Mouse (Mus musculus): ENCODE measurements around the gene Vps13d.

The Vps13d gene

GRCm38 (mm10) chr4:145054369-145054768, 140.4 kb downstream of the Vps13d start:
- in situ Hi-C loops (cut with MboI; ENCODE audit: low pct_unique_long_range_greater_than_20kb in 1 of 2, low sequenced_read_pairs in 2 of 2, unreplicated experiment in 1 of 2), result no loop called here

- in situ Hi-C loops (cut with MboI; ENCODE audit: low pct_unique_long_range_greater_than_20kb in 1 of 2, low sequenced_read_pairs in 2 of 2, unreplicated experiment in 1 of 2), result no loop called here
These were observed 142.1 kb downstream of the Vps13d start for GRCm38 (mm10) chr4:145052697-145053096.

- in situ Hi-C loops (cut with MboI; ENCODE audit: low pct_unique_long_range_greater_than_20kb in 1 of 2, low sequenced_read_pairs in 2 of 2, unreplicated experiment in 1 of 2), result no loop called here
These were observed 142.5 kb downstream of the Vps13d start for GRCm38 (mm10) chr4:145052282-145052681.

GRCm38 (mm10) chr4:145051209-145051969, 143.4 kb downstream of the Vps13d start:
- in situ Hi-C loops (cut with MboI; ENCODE audit: low pct_unique_long_range_greater_than_20kb in 1 of 2, low sequenced_read_pairs in 2 of 2, unreplicated experiment in 1 of 2), result no loop called here

- in situ Hi-C loops (cut with MboI; ENCODE audit: low pct_unique_long_range_greater_than_20kb in 1 of 2, low sequenced_read_pairs in 2 of 2, unreplicated experiment in 1 of 2), result no loop called here
These were observed 144.1 kb downstream of the Vps13d start for GRCm38 (mm10) chr4:145050518-145051208.

- in situ Hi-C loops (cut with MboI; ENCODE audit: low pct_unique_long_range_greater_than_20kb in 1 of 2, low sequenced_read_pairs in 2 of 2, unreplicated experiment in 1 of 2), result no loop called here
These were observed 146.8 kb downstream of the Vps13d start for GRCm38 (mm10) chr4:145047964-145048363.

GRCm38 (mm10) chr4:145046032-145046401, 148.8 kb downstream of the Vps13d start:
- in situ Hi-C loops (cut with MboI; ENCODE audit: low pct_unique_long_range_greater_than_20kb in 1 of 2, low sequenced_read_pairs in 2 of 2, unreplicated experiment in 1 of 2), result no loop called here

- in situ Hi-C loops (cut with MboI; ENCODE audit: low pct_unique_long_range_greater_than_20kb in 1 of 2, low sequenced_read_pairs in 2 of 2, unreplicated experiment in 1 of 2), result no loop called here
These were observed 149.3 kb downstream of the Vps13d start for GRCm38 (mm10) chr4:145045312-145046031.

- in situ Hi-C loops (cut with MboI; ENCODE audit: low pct_unique_long_range_greater_than_20kb in 1 of 2, low sequenced_read_pairs in 2 of 2, unreplicated experiment in 1 of 2), result no loop called here
These were observed 153.5 kb downstream of the Vps13d start for GRCm38 (mm10) chr4:145041223-145041870.

- in situ Hi-C loops (cut with MboI; ENCODE audit: low pct_unique_long_range_greater_than_20kb in 1 of 2, low sequenced_read_pairs in 2 of 2, unreplicated experiment in 1 of 2), result no loop called here
These were observed 157.0 kb downstream of the Vps13d start for GRCm38 (mm10) chr4:145037631-145038416.

- in situ Hi-C loops (cut with MboI; ENCODE audit: low pct_unique_long_range_greater_than_20kb in 1 of 2, low sequenced_read_pairs in 2 of 2, unreplicated experiment in 1 of 2), result no loop called here
These were observed 157.8 kb downstream of the Vps13d start for GRCm38 (mm10) chr4:145037006-145037405.

- in situ Hi-C loops (cut with MboI; ENCODE audit: low pct_unique_long_range_greater_than_20kb in 1 of 2, low sequenced_read_pairs in 2 of 2, unreplicated experiment in 1 of 2), result no loop called here
These were observed 159.4 kb downstream of the Vps13d start for GRCm38 (mm10) chr4:145035450-145035849.

- in situ Hi-C loops (cut with MboI; ENCODE audit: low pct_unique_long_range_greater_than_20kb in 1 of 2, low sequenced_read_pairs in 2 of 2, unreplicated experiment in 1 of 2), result no loop called here
These were observed 160.1 kb downstream of the Vps13d start for GRCm38 (mm10) chr4:145034506-145035243.

- in situ Hi-C loops (cut with MboI; ENCODE audit: low pct_unique_long_range_greater_than_20kb in 1 of 2, low sequenced_read_pairs in 2 of 2, unreplicated experiment in 1 of 2), result no loop called here
These were observed 161.4 kb downstream of the Vps13d start for GRCm38 (mm10) chr4:145033392-145033791.

GRCm38 (mm10) chr4:145032637-145033036, 162.2 kb downstream of the Vps13d start:
- in situ Hi-C loops (cut with MboI; ENCODE audit: low pct_unique_long_range_greater_than_20kb in 1 of 2, low sequenced_read_pairs in 2 of 2, unreplicated experiment in 1 of 2), result no loop called here

- in situ Hi-C loops (cut with MboI; ENCODE audit: low pct_unique_long_range_greater_than_20kb in 1 of 2, low sequenced_read_pairs in 2 of 2, unreplicated experiment in 1 of 2), result no loop called here
These were observed 163.3 kb downstream of the Vps13d start for GRCm38 (mm10) chr4:145031510-145031909.

- in situ Hi-C loops (cut with MboI; ENCODE audit: low pct_unique_long_range_greater_than_20kb in 1 of 2, low sequenced_read_pairs in 2 of 2, unreplicated experiment in 1 of 2), result no loop called here
These were observed 168.4 kb downstream of the Vps13d start for GRCm38 (mm10) chr4:145026449-145026851.

GRCm38 (mm10) chr4:145025409-145025762, 169.4 kb downstream of the Vps13d start:
- in situ Hi-C loops (cut with MboI; ENCODE audit: low pct_unique_long_range_greater_than_20kb in 1 of 2, low sequenced_read_pairs in 2 of 2, unreplicated experiment in 1 of 2), result no loop called here

Data from mouse embryonic stem cell (cell line).